Mouse (Mus musculus) liver, adult (tissue): Measurements from ENCODE around the gene H1foo.

Experiments used
- GATA4 ChIP-seq: IDR thresholded peaks from 2 replicates; pipeline ENCODE4 v1.6.1; 2014; ENCODE audit warnings: mild to moderate bottlenecking, low read length; ENCODE audit not compliant: insufficient replicate concordance

Gene H1foo

DNA sequence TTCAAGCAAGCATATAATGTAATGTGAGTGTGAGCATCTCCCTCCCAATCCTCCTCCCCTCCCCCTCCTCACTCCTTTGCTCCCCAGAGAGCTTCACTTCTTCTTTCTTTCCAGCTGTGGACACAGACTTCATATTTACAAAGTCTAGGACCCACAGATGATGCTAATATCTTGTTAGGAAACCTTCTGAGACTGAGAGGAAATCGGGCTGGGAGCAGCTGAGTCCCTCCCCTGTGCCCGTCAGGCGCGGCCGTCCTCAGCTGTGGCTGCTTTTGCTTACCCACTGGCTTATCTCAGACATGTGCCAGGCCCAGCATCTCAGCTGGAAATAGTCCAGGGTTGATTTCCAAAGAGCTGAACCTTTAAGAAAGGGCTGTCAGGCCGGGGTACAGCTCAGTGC is 1.7 kb downstream of the H1foo start:
- TF ChIP-seq GATA4: no peak

DNA sequence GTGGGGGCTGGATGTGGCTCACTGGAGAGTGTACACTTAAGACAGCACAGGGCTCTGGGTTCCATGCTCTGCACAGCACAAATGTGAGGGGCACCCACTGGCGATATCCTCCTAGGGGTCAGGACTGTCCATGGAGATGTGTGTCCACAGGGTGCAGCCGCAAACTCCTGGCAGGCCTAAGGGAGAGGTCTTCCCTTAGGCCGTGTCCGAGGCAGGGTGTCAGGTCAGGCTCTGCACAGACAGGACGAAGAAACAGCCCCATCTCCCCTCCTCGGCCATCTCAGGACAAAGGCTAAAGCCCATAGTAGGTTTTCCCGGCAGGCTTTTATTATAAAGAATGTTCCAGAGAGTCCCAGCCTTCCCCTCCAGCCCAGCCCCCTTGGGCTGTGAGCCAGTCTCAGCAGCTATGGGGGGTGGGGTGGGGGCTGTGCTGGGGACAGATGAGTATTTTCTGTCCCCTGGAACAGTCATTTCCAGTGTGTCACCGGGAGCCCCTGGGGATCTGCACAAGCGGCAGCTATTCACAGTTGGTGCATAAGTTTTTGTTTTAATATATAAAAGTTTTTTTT is 9.9 kb downstream of the H1foo start:
- no peak for TF ChIP-seq GATA4

DNA sequence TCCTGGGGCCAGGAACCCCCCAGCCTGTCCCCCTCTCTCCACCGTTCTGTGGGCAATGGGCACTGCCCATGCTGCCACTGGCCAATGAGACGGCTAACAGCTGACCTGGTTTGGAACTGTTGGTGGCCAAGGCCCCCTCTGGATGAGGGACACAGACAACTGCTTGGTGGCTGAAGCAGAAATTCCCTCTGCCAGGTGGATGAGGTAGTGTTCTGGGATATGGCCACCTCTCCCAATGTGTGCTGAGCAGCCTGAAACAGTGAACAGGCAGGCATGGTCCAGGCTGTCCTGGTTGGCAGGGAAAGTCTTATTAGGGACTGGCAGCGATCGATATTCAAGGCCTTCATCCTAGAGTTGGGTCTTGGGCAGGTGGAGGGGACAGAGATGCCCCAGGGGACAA is 10.4 kb downstream of the H1foo start:
- no peak for TF ChIP-seq GATA4

- no peak for TF ChIP-seq GATA4
These were observed 10.9 kb downstream of the H1foo start for GRCm38 (mm10) chr6:115955664-115956063.

- no peak for TF ChIP-seq GATA4
These were observed 11.7 kb downstream of the H1foo start for GRCm38 (mm10) chr6:115956418-115956921.

DNA sequence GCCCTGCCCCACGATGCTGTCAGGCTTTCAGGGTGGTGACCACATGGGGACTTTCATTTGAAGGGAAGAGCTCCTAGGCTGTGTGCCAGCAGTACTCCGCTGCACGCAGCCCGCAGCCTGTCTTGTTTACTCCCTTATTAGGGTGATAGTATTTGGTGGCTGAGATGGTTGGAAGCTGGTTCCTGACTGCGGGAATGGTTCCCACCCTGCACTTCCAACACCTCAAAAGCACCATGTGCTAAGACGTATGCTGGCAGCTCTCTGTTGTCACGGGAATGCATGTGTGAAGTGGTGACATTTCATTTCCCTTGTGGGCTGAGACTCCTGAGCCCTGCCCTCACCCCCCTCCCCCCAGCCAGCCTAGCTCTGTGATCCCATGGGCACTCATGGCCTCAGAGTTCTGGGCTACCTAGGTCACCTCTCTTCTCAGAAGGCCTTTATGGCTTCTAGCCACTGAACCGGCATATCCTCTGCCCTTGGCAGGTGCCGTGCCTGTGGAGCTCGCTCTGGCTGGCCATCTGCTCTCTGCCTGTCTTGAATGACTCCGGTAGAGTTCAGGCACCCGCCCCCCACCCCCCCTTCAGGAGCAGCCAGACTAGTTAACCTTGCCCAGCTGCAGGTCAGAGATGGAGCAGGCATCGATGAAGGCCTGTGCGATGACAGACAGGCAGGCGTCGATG is 12.3 kb downstream of the H1foo start:
- TF ChIP-seq GATA4: no peak

DNA sequence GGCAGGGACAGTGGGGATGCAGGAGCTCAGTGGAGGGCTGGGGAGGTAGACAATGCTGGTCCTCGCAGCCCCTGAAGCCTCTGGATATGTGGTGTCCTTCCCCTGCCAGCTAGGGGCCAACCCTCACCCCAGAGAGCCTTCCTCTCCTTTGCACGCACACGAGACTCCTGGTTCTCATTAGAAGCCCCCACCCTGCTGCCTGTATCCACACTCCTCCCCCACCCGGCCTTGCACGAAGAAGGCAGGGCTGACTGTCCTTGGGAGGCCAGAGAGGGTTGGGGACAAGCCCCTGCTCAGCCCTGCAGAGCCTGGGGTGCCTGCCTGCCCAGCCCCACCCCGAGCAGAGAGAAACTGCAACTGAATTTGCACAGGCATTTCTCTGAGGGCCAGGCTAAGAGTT is 12.9 kb downstream of the H1foo start:
- TF ChIP-seq GATA4: no peak

DNA sequence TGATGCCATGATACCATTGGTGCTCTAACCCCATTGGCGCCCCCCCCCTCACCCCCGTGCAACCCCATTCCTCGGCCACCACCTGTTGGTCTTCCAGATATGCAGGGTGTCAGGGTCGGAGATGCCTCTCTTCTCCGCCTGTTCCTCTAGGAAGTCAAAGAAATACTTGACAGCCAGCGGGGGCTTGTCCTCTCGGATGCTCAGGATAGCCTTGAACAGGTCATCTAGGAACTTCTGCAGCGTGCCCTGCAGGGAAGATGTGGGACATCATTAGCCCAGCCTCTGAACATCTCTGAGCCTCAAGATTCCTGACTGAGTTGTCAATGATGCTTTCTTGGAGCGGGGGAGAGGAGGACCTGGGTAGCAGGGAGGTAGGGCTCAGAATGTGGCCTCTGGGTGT is 13.7 kb downstream of the H1foo start:
- no peak for TF ChIP-seq GATA4

- TF ChIP-seq GATA4: peak; percentile 78; the same call in 1 of the 2 replicates
These were observed 14.5 kb downstream of the H1foo start for GRCm38 (mm10) chr6:115959151-115959691.

DNA sequence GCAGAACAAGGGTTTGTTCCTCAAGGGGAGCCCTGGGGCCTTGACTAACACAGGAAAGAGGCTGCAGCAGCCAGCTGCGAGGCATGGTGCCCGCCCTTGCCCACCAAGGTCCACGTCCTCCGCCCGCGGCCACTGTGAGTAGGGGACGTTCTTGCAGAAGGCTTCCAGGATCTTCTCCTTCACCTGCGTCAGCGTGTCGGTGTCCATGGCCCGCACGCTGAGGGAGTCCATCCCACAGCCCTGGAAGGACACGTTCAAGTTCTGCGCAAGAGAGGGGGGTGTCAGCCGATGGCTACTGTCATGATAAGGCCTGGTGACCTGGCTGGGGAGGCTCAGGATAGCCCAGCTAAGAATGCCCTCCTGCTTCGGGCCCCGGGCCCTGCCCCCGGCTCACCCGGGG is 15.6 kb downstream of the H1foo start:
- TF ChIP-seq GATA4: no peak

DNA sequence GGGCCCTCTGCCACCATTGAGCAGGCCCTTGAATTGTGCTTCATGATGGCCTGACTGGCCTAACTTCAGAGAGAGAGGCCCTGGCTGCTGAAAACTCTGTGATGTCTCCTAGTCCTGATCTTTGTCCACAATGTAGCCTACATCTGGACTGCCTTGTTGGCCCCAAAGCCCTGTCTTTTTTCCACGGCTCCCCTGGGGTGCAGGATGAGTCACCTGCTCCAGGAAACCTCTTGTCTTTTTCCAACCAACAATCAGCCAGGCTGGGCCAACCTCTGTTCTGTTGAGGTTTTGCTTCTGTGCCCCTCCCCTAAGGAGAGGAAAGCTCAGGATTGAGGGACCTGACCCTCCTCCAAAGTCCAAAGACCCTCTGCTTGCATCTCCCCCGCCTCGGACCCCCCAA is 17.0 kb downstream of the H1foo start:
- no peak for TF ChIP-seq GATA4

GRCm38 (mm10) chr6:115962439-115963085 is 17.8 kb downstream of the H1foo start:
- no peak for TF ChIP-seq GATA4

DNA sequence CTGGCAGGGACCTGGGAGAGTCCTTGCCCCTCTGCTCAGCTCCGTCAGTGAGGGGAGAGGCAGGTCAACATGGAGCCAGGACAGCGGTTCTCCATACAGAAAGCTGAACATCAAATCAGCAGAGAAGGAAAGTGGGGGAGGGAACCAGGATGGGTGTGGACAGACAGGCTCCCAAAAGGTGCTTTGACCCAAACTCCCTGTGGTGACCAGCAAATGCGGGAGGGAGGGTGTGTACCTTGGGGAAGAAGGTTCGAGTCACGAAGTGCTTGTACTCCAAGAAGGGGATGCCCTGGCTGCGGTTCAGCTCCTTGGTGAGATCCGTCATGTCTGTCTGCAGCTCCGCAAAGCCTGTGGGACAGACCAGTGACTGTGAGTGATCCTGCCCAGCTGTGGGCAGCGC is 18.9 kb downstream of the H1foo start:
- no peak for TF ChIP-seq GATA4

- TF ChIP-seq GATA4: no peak
These were observed 21.7 kb downstream of the H1foo start for GRCm38 (mm10) chr6:115966227-115966966.

DNA sequence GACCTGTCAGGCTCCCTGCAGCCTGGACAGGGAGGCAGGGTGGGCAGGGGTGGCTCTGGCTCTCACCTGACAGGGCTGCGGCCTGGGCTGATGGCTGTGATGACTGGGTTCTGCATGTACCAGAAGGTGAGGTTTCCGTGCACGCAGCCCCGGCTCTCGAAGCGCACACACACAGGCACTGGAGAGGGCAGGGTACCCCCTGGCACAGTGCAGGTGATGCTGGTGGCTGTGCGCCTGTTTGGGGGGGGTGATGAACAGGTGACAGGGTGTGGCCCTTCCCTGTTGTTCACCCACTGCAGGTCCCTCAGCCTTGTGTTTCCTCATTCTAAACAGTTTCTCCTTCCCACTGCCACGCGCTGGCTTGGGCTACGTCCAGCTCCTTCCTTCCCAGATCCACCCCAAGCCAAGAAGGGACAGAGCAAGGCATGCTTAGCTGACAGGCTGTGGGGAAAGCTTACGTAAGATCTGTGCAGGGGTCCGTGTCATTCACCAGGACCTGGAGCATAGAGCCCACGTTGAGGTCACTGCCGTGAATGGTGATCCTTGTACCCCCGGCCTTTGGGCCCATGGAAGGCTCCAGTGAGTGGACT is 22.6 kb downstream of the H1foo start:
- TF ChIP-seq GATA4: no peak
